Mouse (Mus musculus) MEL (cell line): ENCODE data around the gene Hk2. TPM values are rescaled to one million over a fixed set of nuclear protein-coding genes. Genes with fewer than 3 reads are reported as not detected.

ENCODE experiments used
- DNase-seq: peaks from one replicate; pipeline ENCODE4 v3.0.0; 2011; ENCODE audit warnings: low read depth, low spot score
- H3K27ac ChIP-seq: 2 replicates; pipeline ENCODE4 v1.5.1; 2012; ENCODE audit warnings: low read depth, mild to moderate bottlenecking, control low read depth, low read length, moderate library complexity; ENCODE audit not compliant: control insufficient read depth
- H3K27me3 ChIP-seq, 2 experiments: fragments of 150-350 bp in 1 of 2; sonication (generic) in 1 of 2; 2 replicates each; pipeline ENCODE4 v1.6.1; 2012; ENCODE audit warnings: low read length in 2 of 2, mild to moderate bottlenecking in 2 of 2, improper control_type of control experiment in 1 of 2, moderate library complexity in 1 of 2; ENCODE audit not compliant: insufficient read depth in 2 of 2, control insufficient read depth in 1 of 2
- H3K36me3 ChIP-seq, 2 experiments: 2 replicates each; pipeline ENCODE4 v1.6.1; 2012 to 2014; ENCODE audit warnings: low read length in 2 of 2, improper control_type of control experiment in 1 of 2, inconsistent platforms in 1 of 2, mild to moderate bottlenecking in 1 of 2; ENCODE audit not compliant: insufficient read depth in 2 of 2, control insufficient read depth in 1 of 2
- H3K4me1 ChIP-seq, 2 experiments: fragments of 150-350 bp in 1 of 2; sonication (generic) in 1 of 2; 2 replicates each; pipeline ENCODE4 v1.6.1; 2012; ENCODE audit warnings: low read length in 2 of 2, improper control_type of control experiment in 1 of 2, mild to moderate bottlenecking in 1 of 2; ENCODE audit not compliant: insufficient read depth in 2 of 2, control insufficient read depth in 1 of 2
- H3K4me3 ChIP-seq, 2 experiments: fragments of 150-350 bp in 1 of 2; sonication (generic) in 1 of 2; 2 replicates each; pipeline ENCODE4 v1.5.1; 2012; ENCODE audit warnings: low read depth in 2 of 2, low read length in 2 of 2, mild to moderate bottlenecking in 2 of 2, moderate library complexity in 2 of 2, control low read depth in 1 of 2, improper control_type of control experiment in 1 of 2; ENCODE audit not compliant: control insufficient read depth in 1 of 2, insufficient read depth in 1 of 2
- H3K79me2 ChIP-seq: 2 replicates; pipeline ENCODE4 v1.6.1; 2012; ENCODE audit warnings: mild to moderate bottlenecking, low read length, moderate library complexity; ENCODE audit not compliant: control insufficient read depth, poor library complexity, insufficient read depth
- H3K9ac ChIP-seq: 2 replicates; pipeline ENCODE4 v1.6.1; 2012; ENCODE audit warnings: low read depth, mild to moderate bottlenecking, control low read depth, low read length, moderate library complexity; ENCODE audit not compliant: control insufficient read depth, poor library complexity, severe bottlenecking
- H3K9me3 ChIP-seq: fragments of 150-350 bp; sonication (generic); replicated peaks from 2 replicates; pipeline ENCODE4 v1.6.1; 2012; ENCODE audit warnings: mild to moderate bottlenecking, low read length, improper control_type of control experiment, moderate library complexity; ENCODE audit not compliant: insufficient read depth
- BHLHE40 ChIP-seq: IDR thresholded peaks from 2 replicates; pipeline ENCODE4 v1.6.1; 2012; ENCODE audit warnings: low read depth, mild to moderate bottlenecking, inconsistent platforms, low read length, improper control_type of control experiment, borderline replicate concordance
- CHD2 ChIP-seq: IDR thresholded peaks from 2 replicates; pipeline ENCODE4 v1.6.1; 2011; ENCODE audit warnings: low read length, improper control_type of control experiment
- CTCF ChIP-seq, 3 experiments: IDR thresholded peaks in 2 of 3; conservative IDR thresholded peaks in 1 of 3; 2 replicates each; pipeline ENCODE4 v1.5.1; 2011 to 2012; ENCODE audit warnings: low read length in 3 of 3, low read depth in 2 of 3, mild to moderate bottlenecking in 2 of 3, improper control_type of control experiment in 1 of 3, inconsistent platforms in 1 of 3, mixed read lengths in 1 of 3, moderate library complexity in 1 of 3; ENCODE audit not compliant: control insufficient read depth in 1 of 3, insufficient read depth in 1 of 3, poor library complexity in 1 of 3, severe bottlenecking in 1 of 3
- EP300 ChIP-seq, 2 experiments: IDR thresholded peaks; 2 replicates each; pipeline ENCODE4 v1.6.1; 2011; ENCODE audit warnings: improper control_type of control experiment in 2 of 2, low read length in 2 of 2, low read depth in 1 of 2, mild to moderate bottlenecking in 1 of 2
- ETS1 ChIP-seq: IDR thresholded peaks from 2 replicates; pipeline ENCODE4 v1.6.1; 2012; ENCODE audit warnings: low read depth, mild to moderate bottlenecking, inconsistent platforms, low read length, improper control_type of control experiment, moderate library complexity
- GABPA ChIP-seq: IDR thresholded peaks from 2 replicates; pipeline ENCODE4 v1.6.1; 2012; ENCODE audit warnings: low read depth, mild to moderate bottlenecking, inconsistent platforms, low read length, improper control_type of control experiment, moderate library complexity
- GATA1 ChIP-seq: IDR thresholded peaks from 2 replicates; pipeline ENCODE4 v1.6.1; 2011; ENCODE audit warnings: low read depth, low read length, improper control_type of control experiment
- HCFC1 ChIP-seq: IDR thresholded peaks from 2 replicates; pipeline ENCODE4 v1.6.1; 2012; ENCODE audit warnings: low read depth, mild to moderate bottlenecking, inconsistent platforms, low read length, improper control_type of control experiment, moderate library complexity
- JUND ChIP-seq: IDR thresholded peaks from 2 replicates; pipeline ENCODE4 v1.6.1; 2011; ENCODE audit warnings: low read depth, mild to moderate bottlenecking, improper control_type of control experiment, low read length
- KAT2A ChIP-seq: conservative IDR thresholded peaks from 2 replicates; pipeline ENCODE4 v1.6.1; 2012; ENCODE audit warnings: low read depth, low read length, improper control_type of control experiment, inconsistent platforms
- MAZ ChIP-seq: IDR thresholded peaks from 2 replicates; pipeline ENCODE4 v1.6.1; 2012; ENCODE audit warnings: low read depth, mild to moderate bottlenecking, inconsistent platforms, low read length, improper control_type of control experiment
- MEF2A ChIP-seq: IDR thresholded peaks from 2 replicates; pipeline ENCODE4 v1.6.1; 2014; ENCODE audit warnings: low read depth, mild to moderate bottlenecking, inconsistent platforms, low read length, improper control_type of control experiment; ENCODE audit not compliant: poor library complexity, insufficient replicate concordance, severe bottlenecking; ENCODE audit errors: extremely low read depth
- MYB ChIP-seq: IDR thresholded peaks from 2 replicates; pipeline ENCODE4 v1.6.1; 2011; ENCODE audit warnings: mild to moderate bottlenecking, low read depth, low read length, improper control_type of control experiment
- MYC ChIP-seq: IDR thresholded peaks from 2 replicates; pipeline ENCODE4 v1.6.1; 2011; ENCODE audit warnings: low read depth, mild to moderate bottlenecking, low read length, improper control_type of control experiment, moderate library complexity
- NELFE ChIP-seq: IDR thresholded peaks from 2 replicates; pipeline ENCODE4 v1.6.1; 2011; ENCODE audit warnings: low read depth, low read length, improper control_type of control experiment
- NRF1 ChIP-seq: IDR thresholded peaks from 2 replicates; pipeline ENCODE4 v1.6.1; 2014; ENCODE audit warnings: low read depth, mild to moderate bottlenecking, inconsistent platforms, low read length, improper control_type of control experiment, moderate library complexity; ENCODE audit not compliant: poor library complexity, insufficient read depth, severe bottlenecking
- POLR2A ChIP-seq, 2 experiments: IDR thresholded peaks; 2 replicates each; pipeline ENCODE4 v1.6.1; 2011 to 2012; ENCODE audit warnings: low read length in 2 of 2, mild to moderate bottlenecking in 2 of 2, control low read depth in 1 of 2, improper control_type of control experiment in 1 of 2, low read depth in 1 of 2, moderate library complexity in 1 of 2; ENCODE audit not compliant: control insufficient read depth in 1 of 2, insufficient read depth in 1 of 2, poor library complexity in 1 of 2
- RAD21 ChIP-seq: IDR thresholded peaks from 2 replicates; pipeline ENCODE4 v1.6.1; 2011; ENCODE audit warnings: mild to moderate bottlenecking, low read depth, low read length, improper control_type of control experiment
- RCOR1 ChIP-seq: IDR thresholded peaks from 2 replicates; pipeline ENCODE4 v1.6.1; 2012; ENCODE audit warnings: low read depth, mild to moderate bottlenecking, inconsistent platforms, low read length, improper control_type of control experiment
- SIN3A ChIP-seq: IDR thresholded peaks from 2 replicates; pipeline ENCODE4 v1.6.1; 2012; ENCODE audit warnings: low read length, improper control_type of control experiment, inconsistent platforms
- SMC3 ChIP-seq: IDR thresholded peaks from 2 replicates; pipeline ENCODE4 v1.6.1; 2011; ENCODE audit warnings: low read depth, low read length, improper control_type of control experiment
- TAL1 ChIP-seq: IDR thresholded peaks from 2 replicates; pipeline ENCODE4 v1.6.1; 2012; ENCODE audit warnings: mild to moderate bottlenecking, inconsistent platforms, low read length, moderate library complexity, mixed read lengths
- USF1 ChIP-seq: IDR thresholded peaks from 2 replicates; pipeline ENCODE4 v1.6.1; 2014; ENCODE audit warnings: low read depth, mild to moderate bottlenecking, inconsistent platforms, low read length, improper control_type of control experiment, moderate library complexity
- ZNF384 ChIP-seq: IDR thresholded peaks from 2 replicates; pipeline ENCODE4 v1.6.1; 2012; ENCODE audit warnings: low read depth, mild to moderate bottlenecking, inconsistent platforms, low read length, improper control_type of control experiment
- polyA plus RNA-seq, 2 experiments: library from polyadenylated mRNA; stranded (reverse) in 1 of 2; unstranded in 1 of 2; fragments of >175 nt in 1 of 2; fragments of >200 nt in 1 of 2; gene quantifications; 2 replicates each; pipeline versions ENCODE4 v1.2.1 to v1.2.4; 2012; ENCODE audit warnings: low replicate concordance in 2 of 2, low read depth in 1 of 2; ENCODE audit not compliant: insufficient read length in 2 of 2, insufficient read depth in 1 of 2, missing spikeins in 1 of 2
- total RNA-seq: library from RNA; depleted of rRNA; stranded (reverse); fragments of 300-350 nt; gene quantifications from 2 replicates; pipeline ENCODE4 v1.2.3, GENCODE M21; 2012

Gene Hk2
- total and polyA plus RNA-seq, 3 experiments: 44.2 to 51.6 TPM; not detected in 1

DNA sequence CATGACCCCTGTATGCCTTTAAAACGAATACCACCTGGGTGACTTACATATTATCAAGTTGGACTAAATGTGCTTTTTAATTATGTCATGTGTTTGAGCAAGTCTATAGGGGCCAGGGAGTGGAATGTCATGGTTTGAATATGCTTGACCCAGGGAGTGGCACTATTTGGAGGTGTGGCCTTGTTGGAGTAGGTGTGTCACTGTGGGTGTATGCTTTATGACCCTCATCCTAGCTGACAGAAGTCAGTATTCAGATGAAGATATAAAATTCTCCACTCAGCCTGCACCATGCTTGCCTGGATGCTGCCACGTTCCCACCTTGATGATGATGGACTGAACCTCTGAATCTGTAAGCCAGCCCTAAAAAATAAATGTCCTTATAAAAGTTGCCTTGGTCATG, 16.6 kb upstream of the Hk2 start:
- Histone ChIP-seq H3K79me2 (no peaks in the 10 kb centered on the region), H3K36me3 (no peaks in the 10 kb centered on the region), H3K27me3 (peaks cover 0 to 1% of the 10 kb centered on the region in 2 experiments; a peak in 1 of 4 replicates), H3K4me3 (no peak overlapping the region), H3K27ac (no peak overlapping the region), H3K4me1 (no peaks in the 10 kb centered on the region), H3K9me3 (no peaks in the 10 kb centered on the region), H3K9ac (no peak overlapping the region)
- no peak for DNase-seq
- TF ChIP-seq JUND: no peak
- no peak for TF ChIP-seq EP300 (IDR thresholded peaks at IDR 0.05; ENCODE audit: low read depth in 1 of 2, low read length in 2 of 2)
- TF ChIP-seq POLR2A (IDR thresholded peaks at IDR 0.05; ENCODE audit: control insufficient read depth in 1 of 2, insufficient read depth in 1 of 2, low read depth in 1 of 2, low read length in 2 of 2, poor library complexity in 1 of 2): no peak
- TF ChIP-seq CHD2: no peak
- no peak for TF ChIP-seq RAD21
- no peak for TF ChIP-seq MAZ
- TF ChIP-seq BHLHE40: no peak
- no peak for TF ChIP-seq HCFC1
- TF ChIP-seq NRF1: no peak

DNA sequence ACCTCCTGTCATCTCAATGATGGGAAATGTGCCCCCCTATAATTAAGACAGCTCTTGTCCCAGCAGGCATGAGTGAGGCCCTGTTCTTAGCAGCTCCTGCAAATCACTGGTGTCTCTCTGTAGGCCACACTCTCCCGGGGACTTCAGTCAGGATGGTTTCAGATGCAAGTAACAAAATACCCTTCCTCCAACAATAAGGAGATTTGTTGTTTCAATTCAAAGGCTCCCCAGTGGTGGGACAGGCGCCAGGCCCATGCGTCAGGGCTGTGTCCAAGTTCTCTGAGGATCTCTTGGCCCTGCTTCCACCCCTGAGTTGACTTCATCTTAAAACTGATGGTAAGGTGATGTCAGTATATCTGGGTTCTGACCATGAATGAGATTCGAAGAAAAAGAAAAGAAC, 9.7 kb upstream of the Hk2 start:
- H3K27ac ChIP-seq: no peak overlapping the region

DNA sequence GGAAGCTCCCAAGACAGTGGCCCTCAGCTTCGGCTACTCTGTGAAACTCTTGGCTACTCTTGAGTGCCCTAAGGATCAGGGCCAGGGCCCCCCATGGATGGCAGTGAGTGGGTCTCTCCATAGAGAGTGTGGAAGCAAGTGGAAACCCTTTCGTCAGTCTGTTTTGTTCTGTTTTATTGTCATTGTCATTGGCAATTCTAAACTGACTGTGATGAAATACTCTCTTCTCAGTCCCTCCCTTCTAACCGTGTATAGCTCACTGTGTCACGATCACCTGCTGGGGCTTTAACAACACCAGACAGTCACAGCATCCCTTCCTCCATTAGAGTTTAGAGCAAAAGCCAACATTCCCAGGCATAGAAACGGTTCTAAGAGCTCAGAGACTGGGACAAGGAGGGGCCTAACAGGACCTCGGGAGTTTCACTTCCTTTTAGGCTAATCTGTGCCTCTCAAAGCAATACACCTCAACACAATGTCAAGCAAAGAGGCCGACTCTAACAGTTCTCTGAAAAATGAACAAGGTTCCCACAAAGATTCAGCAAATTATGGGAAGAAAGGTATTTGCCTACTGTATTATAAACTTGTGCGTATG, 6.6 kb upstream of the Hk2 start:
- TF ChIP-seq SIN3A: no peak
- TF ChIP-seq MEF2A: no peak
- TF ChIP-seq MYB: no peak
- no peak for TF ChIP-seq SMC3
- no peak for TF ChIP-seq RAD21
- no peak for TF ChIP-seq MYC
- no peak for TF ChIP-seq ZNF384
- TF ChIP-seq USF1: no peak
- TF ChIP-seq ETS1: no peak
- TF ChIP-seq RCOR1: no peak
- TF ChIP-seq CTCF (IDR thresholded peaks at IDR 0.05 in 2 of 3, conservative IDR thresholded peaks at IDR 0.05 in 1 of 3; ENCODE audit: control insufficient read depth in 1 of 3, insufficient read depth in 1 of 3, low read depth in 2 of 3, low read length in 3 of 3, poor library complexity in 1 of 3, severe bottlenecking in 1 of 3): no peak
- no peak for TF ChIP-seq NELFE
- no peak for TF ChIP-seq EP300 (IDR thresholded peaks at IDR 0.05; ENCODE audit: low read depth in 1 of 2, low read length in 2 of 2)
- no peak for TF ChIP-seq TAL1
- no peak for TF ChIP-seq GABPA
- TF ChIP-seq GATA1: no peak
- Histone ChIP-seq H3K27me3 (0 out of 4 replicates have a peak, but pooled peaks cover 0 to 1% of the 10 kb centered on the region in 2 experiments), H3K9ac (no peak overlapping the region), H3K27ac (no peak overlapping the region), H3K4me1 (peaks cover 6 to 16% of the 10 kb centered on the region in 2 experiments), H3K4me3 (no peak overlapping the region), H3K9me3 (no peaks in the 10 kb centered on the region), H3K79me2 (no peaks in the 10 kb centered on the region), H3K36me3 (peaks cover 0 to 12% of the 10 kb centered on the region in 2 experiments; a peak in 2 of 4 replicates)
- no peak for DNase-seq

More for the DNA sequence above, 9.7 kb upstream of the Hk2 start:
- H3K9me3 ChIP-seq: no peaks in the 10 kb centered on the region
- no peaks in the 10 kb centered on the region for H3K4me1 ChIP-seq
- DNase-seq: no peak
- H3K79me2 ChIP-seq: no peaks in the 10 kb centered on the region
- peaks cover 0 to 3% of the 10 kb centered on the region in 2 experiments; a peak in 1 of 4 replicates for H3K27me3 ChIP-seq
- H3K4me3 ChIP-seq: no peak overlapping the region
- no peak overlapping the region for H3K9ac ChIP-seq
- TF ChIP-seq KAT2A (no peak), GABPA (no peak), ZNF384 (no peak), SMC3 (no peak), MYB (no peak), POLR2A (IDR thresholded peaks at IDR 0.05; ENCODE audit: control insufficient read depth in 1 of 2, insufficient read depth in 1 of 2, low read depth in 1 of 2, low read length in 2 of 2, poor library complexity in 1 of 2) (no peak)
- no peaks in the 10 kb centered on the region for H3K36me3 ChIP-seq
